Mouse (Mus musculus) thymus, postnatal 4 days (tissue): Measurements from ENCODE around the gene Pth1r.
A peak's percentile ranks its signal among the peaks of the same experiment; 100 is the strongest.
"Not testable (repeated sequence)": the region's sequence is repeated elsewhere in the genome, so short reads cannot be mapped to it uniquely, and the experiment has no call there.

Source experiments
- DNase-seq: peaks from one replicate; pipeline ENCODE4 v3.0.0; 2021

Pth1r gene

GRCm38 (mm10) chr9:110712545-110712944, 34.4 kb downstream of the Pth1r start:
- DNase-seq = no peak

- DNase-seq = no peak
These were observed 34.9 kb downstream of the Pth1r start for GRCm38 (mm10) chr9:110711996-110712395.

GRCm38 (mm10) chr9:110711532-110711931, 35.4 kb downstream of the Pth1r start:
- DNase-seq = no peak

- peak; percentile 83 for DNase-seq
These were observed 37.2 kb downstream of the Pth1r start for GRCm38 (mm10) chr9:110709640-110710258.

GRCm38 (mm10) chr9:110706784-110707183, 40.2 kb downstream of the Pth1r start:
- no peak for DNase-seq

DNA sequence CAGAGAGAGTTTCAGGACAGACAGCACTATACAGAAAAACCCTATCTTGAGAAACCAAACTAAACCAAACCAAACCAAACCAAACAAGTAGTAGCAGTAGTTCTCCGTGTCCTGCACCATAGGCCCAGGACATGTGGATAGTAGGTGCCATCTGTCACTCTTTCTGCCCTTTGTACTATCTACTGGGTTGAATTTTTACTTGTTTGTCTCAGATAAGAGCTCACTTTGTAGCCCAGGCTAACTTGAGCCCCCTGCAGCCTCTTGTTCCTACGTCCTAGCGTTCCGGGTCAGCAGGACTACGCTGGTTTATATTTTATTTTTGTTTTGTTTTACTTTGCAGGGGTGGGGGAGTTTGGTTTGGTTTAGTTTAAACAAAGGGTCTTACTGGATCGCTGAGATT, 43.0 kb downstream of the Pth1r start:
- no peak for DNase-seq

DNA sequence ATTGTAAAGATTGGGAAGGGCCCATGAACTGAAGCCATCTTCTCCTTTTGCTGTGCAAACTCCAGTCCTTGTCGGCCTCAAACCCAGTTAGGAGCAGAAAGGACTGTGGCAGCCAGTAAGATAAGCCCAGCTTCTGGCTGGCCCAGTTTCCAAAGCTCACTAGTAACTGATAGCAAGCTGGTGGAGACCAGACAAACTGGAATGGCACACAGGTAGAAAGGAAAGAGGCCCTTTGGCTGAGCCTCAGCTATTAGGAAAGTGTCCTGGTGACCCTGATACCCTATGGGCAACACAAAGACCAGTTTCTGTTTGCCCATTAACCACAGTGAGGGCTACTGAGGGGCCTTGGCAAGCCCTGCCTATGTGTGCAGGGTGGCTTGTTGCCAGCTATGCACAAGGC, 44.1 kb downstream of the Pth1r start:
- DNase-seq = no peak

DNA sequence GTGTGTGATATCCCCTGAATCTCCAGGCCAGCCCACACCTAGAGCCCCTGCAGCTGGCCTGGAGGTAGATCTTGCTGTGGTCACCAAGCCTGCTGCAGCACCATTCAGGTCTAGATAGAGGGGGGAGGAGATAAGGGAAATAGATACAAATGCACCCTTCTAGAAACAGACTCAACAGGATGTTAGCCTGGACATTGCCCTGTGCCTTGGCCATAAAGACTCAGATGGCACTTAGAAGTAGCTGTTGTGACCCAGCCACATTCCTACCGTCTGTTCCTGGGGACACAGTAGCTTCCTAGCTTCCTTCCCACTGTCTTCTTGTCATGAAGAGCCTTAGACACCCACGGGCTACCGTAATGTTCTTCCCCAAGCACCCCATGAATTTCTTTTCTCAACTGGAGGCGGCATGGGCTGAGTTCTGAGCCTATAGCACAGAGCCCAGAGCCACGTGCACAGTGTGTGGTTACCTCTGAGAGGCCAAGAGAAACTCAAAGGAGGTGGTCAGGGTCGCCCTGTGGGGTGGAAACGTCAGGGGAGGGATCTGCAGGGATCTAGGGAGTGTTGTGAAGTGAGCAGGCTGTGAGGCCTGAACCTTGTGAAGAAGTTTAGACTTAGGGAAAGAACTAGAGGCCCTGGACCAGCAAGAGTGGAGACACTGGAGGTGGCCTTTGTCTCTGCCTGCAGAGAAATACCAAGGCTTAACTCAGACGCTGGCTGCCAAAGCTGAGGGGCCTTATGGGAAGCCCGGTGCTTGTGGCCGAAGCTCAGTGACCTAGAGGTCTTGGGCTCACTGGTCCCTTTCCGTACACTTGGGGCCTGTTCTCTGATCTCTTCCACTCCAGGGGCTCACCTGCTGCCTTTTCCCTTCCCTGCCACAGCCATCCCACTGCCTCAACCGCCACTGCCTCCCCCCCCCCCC, 45.6 kb downstream of the Pth1r start:
- no peak for DNase-seq

DNA sequence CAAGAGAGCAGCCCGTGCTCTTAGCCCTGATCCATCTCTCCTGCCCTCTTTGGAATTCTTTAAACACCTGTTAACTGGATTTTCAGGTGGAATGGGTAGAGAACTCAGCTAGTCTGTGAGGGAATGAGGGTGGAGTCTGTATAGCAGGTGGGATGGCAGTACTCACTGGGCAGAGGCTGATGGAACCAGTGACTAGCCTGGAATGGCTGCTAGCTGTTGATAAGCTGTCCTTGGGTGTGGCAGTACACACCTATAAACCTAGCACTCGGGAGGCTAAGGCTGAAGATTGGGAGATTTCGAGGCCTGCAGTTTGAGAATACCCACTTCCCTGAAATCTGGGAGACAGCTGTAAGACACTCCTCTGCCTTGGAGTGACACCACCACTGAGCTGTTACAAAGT, 47.4 kb downstream of the Pth1r start:
- DNase-seq = no peak

- DNase-seq = no peak
These were observed 49.5 kb downstream of the Pth1r start for GRCm38 (mm10) chr9:110697465-110697864.

- no peak for DNase-seq
These were observed 50.5 kb downstream of the Pth1r start for GRCm38 (mm10) chr9:110696427-110696826.

DNA sequence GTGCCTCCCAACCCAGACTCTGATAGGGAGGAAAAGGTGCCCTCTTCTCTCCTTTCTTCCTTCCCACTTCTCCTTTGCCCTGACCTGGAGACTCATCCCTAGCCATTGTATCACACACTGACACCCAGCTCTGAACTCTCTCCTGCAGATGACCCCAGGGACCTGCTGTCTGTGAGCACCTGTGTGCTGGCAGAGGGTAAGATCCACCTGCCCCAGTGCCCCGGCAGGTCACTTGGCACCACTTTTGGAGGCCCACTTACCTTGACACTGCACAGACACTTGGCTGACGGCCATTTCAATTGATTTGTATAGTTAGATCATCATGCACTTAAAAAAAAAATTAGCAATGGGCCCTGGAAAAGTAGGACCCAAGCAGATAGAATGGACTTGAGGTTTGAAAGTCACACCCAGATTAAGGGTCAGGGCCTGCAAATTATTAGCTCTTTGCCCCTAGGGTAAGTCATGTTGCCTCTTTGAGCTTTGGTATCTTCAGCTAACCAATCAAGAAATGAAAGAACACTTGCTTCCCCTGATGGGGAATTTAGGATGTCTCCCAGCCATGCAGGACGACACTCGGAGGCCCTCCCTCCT, 51.7 kb downstream of the Pth1r start:
- no peak for DNase-seq

DNA sequence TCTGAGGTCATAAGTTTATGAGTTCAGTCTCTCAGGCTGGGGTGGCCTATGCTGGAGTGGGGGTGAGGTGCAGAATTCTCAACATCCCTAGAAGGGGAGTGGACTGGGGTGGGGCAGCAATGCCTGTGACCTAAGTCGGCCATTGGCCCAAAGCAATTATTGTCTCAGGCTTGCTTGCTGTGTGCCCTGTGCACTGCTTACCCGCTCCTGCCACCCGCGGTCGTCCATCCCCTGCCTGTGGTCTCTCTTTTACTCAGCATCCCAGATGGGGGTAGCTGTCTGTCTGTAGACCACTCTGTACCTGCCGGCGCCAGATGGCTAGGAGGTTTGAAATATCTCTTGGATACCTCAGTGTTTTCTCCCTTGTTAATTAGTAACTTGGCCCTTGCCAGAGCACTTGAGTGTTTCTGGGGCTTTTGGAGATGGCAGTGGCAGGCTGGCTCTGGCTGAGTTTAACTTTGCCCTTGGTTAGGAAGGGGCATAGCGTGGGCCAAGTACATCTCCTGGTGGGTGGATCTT, 57.6 kb downstream of the Pth1r start:
- DNase-seq = no peak

DNA sequence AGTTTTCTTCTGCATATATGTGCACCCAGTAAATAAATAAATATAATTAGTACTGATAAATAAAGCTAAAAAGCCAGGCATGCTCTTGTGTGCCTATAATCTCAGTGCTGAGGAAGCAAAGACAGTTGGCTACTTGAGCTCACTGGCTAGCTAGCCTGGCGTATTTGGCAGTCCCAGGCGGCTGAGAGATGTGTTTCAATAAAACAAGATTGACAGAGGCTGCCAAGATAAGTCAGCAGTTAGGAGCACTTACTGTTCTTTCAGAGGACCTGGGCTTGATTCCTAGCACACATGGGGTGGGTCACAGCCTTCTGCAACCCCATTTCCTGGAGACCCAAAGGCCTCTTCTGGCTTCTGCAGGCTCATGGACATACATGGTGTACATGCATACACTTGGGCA, 59.1 kb downstream of the Pth1r start:
- DNase-seq = no peak

DNA sequence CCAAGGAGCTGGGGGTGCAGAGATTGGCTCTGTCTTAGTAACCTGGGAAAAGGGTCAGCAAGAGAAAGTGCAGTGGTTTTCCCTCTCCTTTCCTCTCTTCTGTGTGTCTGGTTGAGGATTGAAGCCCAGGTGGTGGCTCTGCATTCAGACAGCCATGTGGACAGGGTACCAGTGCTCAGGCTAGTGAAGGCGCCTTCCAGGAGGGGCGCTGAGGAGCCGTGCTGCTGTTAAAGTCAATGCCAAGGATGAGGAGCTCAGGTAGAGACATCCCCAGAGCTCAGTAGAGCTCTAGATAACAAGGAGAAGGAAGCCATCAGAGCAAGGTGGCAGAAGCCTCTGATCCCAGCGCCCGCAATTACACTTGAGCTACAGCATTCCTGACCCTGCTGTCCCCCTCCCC, 59.9 kb downstream of the Pth1r start:
- DNase-seq = no peak

GRCm38 (mm10) chr9:110686472-110686871, 60.5 kb downstream of the Pth1r start:
- DNase-seq = no peak

- no peak for DNase-seq
These were observed 61.4 kb downstream of the Pth1r start for GRCm38 (mm10) chr9:110685591-110685990.

GRCm38 (mm10) chr9:110685187-110685586, 61.8 kb downstream of the Pth1r start:
- peak; percentile 43 for DNase-seq

- DNase-seq = peak; percentile 25
These were observed 62.7 kb downstream of the Pth1r start for GRCm38 (mm10) chr9:110684100-110684831.

- no peak for DNase-seq
These were observed 63.3 kb downstream of the Pth1r start for GRCm38 (mm10) chr9:110683574-110684099.

DNA sequence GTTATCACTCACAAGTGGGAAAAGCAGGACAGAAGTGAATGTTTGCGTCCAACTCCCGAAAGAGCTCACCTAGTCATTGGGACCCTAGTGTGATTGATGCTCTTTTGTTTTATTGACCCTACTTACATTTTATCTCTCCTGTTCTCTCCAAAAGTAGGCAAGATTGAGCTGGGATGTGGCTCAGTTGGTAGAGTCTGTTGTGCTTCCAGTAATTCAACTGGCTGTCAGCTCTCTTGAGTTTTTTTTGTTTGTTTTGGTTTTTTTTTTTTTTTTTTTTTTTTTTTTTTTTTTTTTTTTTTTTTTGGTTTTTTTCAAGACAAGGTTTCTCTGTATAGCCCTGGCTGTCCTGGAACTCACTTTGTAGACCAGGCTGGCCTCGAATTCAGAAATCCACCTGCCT, 64.2 kb downstream of the Pth1r start:
- not testable (repeated sequence) for DNase-seq

DNA sequence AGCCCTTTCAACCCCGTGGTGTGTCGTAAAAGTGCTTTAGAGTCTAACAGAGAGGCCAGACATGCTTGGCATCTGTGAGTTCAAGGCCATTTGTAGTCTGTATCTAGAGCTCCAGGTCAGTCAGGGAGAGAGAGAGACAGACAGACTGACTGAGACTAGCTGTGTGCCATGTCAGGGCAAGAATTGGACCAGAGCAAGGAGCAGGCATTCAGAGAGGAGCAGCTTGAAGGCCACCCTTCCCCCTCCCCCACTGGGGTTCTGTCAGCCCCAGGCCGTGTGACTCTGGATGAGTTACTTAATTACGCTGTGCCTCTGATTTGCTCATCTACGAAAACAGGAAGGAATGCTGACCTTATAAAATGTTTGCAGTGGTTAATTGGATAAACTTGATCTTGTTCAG, 64.7 kb downstream of the Pth1r start:
- no peak for DNase-seq

GRCm38 (mm10) chr9:110681817-110682216, 65.1 kb downstream of the Pth1r start:
- DNase-seq = no peak
